Comparison of ENCODE assay signal across 16 mouse cellular contexts in the genomic region with DNA sequence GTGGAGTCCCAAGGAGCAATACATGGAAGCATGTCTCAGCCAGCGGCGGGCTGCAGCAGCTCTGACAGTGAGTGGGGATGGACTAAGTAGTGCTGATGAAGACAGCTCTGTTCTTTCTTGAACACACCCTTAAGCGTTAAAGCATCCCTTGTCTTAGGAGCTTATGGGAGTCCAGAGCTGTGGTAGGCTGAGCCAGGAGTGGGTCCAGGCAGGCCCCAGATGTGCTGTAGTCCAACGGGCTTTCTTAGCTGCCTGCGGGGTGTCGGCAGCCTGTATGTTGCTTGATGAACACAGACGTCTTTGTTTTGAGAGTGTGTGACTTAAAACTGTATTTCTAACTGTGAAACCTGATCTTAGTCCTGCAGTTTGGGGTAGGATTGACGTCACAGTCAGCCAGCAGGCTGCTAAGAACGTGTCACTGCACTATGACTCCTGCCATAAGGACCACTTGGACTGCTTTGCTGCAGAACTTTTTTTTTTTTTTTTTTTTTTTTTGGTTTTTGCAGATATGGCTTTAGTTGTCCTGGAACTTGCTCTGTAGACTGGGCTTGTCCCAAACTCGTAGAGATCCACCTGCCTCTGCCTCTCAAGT.
A peak's percentile ranks its signal among the peaks of the same experiment; 100 is the strongest.
DNase-seq lines count a peak whose midpoint lies in the region; ATAC-seq lines count a peak whose summit lies in the region.
"Had no signal": no experiment of that assay in that cellular context is flagged by ENCODE, and none has a peak within 500 bp of the region (broad histone marks: within the 10 kb centered on the region; RNA-seq: fewer than 3 reads in every experiment).

No protein-coding gene starts in this region.

- no peaks in the 10 kb centered on the region for H3K27me3 ChIP-seq in embryonic facial prominence, embryonic 14.5 days (replicated peaks; ENCODE audit: control insufficient read depth, insufficient read depth, low read length)
- no peaks in the 10 kb centered on the region for H3K27me3 ChIP-seq in hindbrain, embryonic 11.5 days (ENCODE audit: control insufficient read depth, insufficient read depth, low read length)
- H3K27me3 ChIP-seq in liver, embryonic 11.5 days (replicated peaks; ENCODE audit: control insufficient read depth, insufficient read depth, low read length) = no peaks in the 10 kb centered on the region
- H3K27me3 ChIP-seq: limb, embryonic 15.5 days; midbrain, embryonic 12.5 days had no signal

- H3K9me3 ChIP-seq in embryonic facial prominence, embryonic 14.5 days (ENCODE audit: control insufficient read depth, low read length) = no peaks in the 10 kb centered on the region
- no peaks in the 10 kb centered on the region for H3K9me3 ChIP-seq in hindbrain, embryonic 11.5 days (ENCODE audit: control insufficient read depth, low read length)
- no peaks in the 10 kb centered on the region for H3K9me3 ChIP-seq in liver, embryonic 11.5 days (ENCODE audit: control insufficient read depth, low read length)
- H3K9me3 ChIP-seq: heart, embryonic 10.5 days; limb, embryonic 15.5 days; midbrain, embryonic 12.5 days had no signal

- H3K4me1 ChIP-seq in embryonic facial prominence, embryonic 14.5 days (ENCODE audit: control insufficient read depth, insufficient read depth, low read length) = no peaks in the 10 kb centered on the region
- 0 out of 2 replicates have a peak, but pooled peaks cover 4% of the 10 kb centered on the region for H3K4me1 ChIP-seq in hindbrain, embryonic 11.5 days (replicated peaks; ENCODE audit: control insufficient read depth, insufficient read depth, low read length)
- H3K4me1 ChIP-seq in liver, embryonic 11.5 days (replicated peaks; ENCODE audit: control insufficient read depth, insufficient read depth, low read length) = no peaks in the 10 kb centered on the region
- H3K4me1 ChIP-seq: heart, embryonic 10.5 days had no signal

- H3K36me3 ChIP-seq in embryonic facial prominence, embryonic 14.5 days (ENCODE audit: control insufficient read depth, insufficient read depth, low read length) = 0 out of 2 replicates have a peak, but pooled peaks cover 22% of the 10 kb centered on the region
- H3K36me3 ChIP-seq in hindbrain, embryonic 11.5 days (ENCODE audit: control insufficient read depth, insufficient read depth, low read length) = no peaks in the 10 kb centered on the region
- peaks cover 17% of the 10 kb centered on the region; the same call in 1 of the 2 replicates for H3K36me3 ChIP-seq in liver, embryonic 11.5 days (ENCODE audit: control insufficient read depth, insufficient read depth, low read length)

- H3K27ac ChIP-seq in embryonic facial prominence, embryonic 14.5 days (replicated peaks; ENCODE audit: low read depth, low read length) = no peak overlapping the region
- no peak overlapping the region for H3K27ac ChIP-seq in hindbrain, embryonic 11.5 days (ENCODE audit: low read depth, low read length)
- H3K27ac ChIP-seq in liver, embryonic 11.5 days (ENCODE audit: low read depth, low read length) = no peak overlapping the region
- H3K27ac ChIP-seq: heart, embryonic 10.5 days; layer of hippocampus, adult 2 months; limb, embryonic 15.5 days; midbrain, embryonic 12.5 days; stomach, postnatal 0 days had no signal

- H3K4me3 ChIP-seq in embryonic facial prominence, embryonic 14.5 days (ENCODE audit: low read depth, low read length) = no peak overlapping the region
- H3K4me3 ChIP-seq in hindbrain, embryonic 11.5 days (ENCODE audit: low read depth, low read length) = no peak overlapping the region
- H3K4me3 ChIP-seq in liver, embryonic 11.5 days (ENCODE audit: low read depth, low read length) = no peak overlapping the region
- H3K4me3 ChIP-seq: heart, embryonic 10.5 days; layer of hippocampus, adult 2 months; limb, embryonic 15.5 days; midbrain, embryonic 12.5 days had no signal

- H3K9ac ChIP-seq in embryonic facial prominence, embryonic 14.5 days (ENCODE audit: low read depth, low read length) = no peak overlapping the region
- H3K9ac ChIP-seq in hindbrain, embryonic 11.5 days (ENCODE audit: low read depth, low read length) = no peak overlapping the region
- H3K9ac ChIP-seq in liver, embryonic 11.5 days (ENCODE audit: low read depth, low read length) = no peak overlapping the region
- H3K9ac ChIP-seq: limb, embryonic 15.5 days; lung, embryonic 14.5 days; midbrain, embryonic 12.5 days had no signal

- no peak overlapping the region for H3K4me2 ChIP-seq in embryonic facial prominence, embryonic 14.5 days (ENCODE audit: low read depth, low read length)
- H3K4me2 ChIP-seq in hindbrain, embryonic 11.5 days (replicated peaks; ENCODE audit: low read depth, low read length) = no peak overlapping the region
- no peak overlapping the region for H3K4me2 ChIP-seq in liver, embryonic 11.5 days
- H3K4me2 ChIP-seq: limb, embryonic 15.5 days; lung, embryonic 14.5 days; midbrain, embryonic 12.5 days had no signal

- 36% methylated on average over 10 of the region's 10 CpGs for WGBS in embryonic facial prominence, embryonic 14.5 days
- 65% methylated on average over 10 of the region's 10 CpGs for WGBS in hindbrain, embryonic 11.5 days
- WGBS in liver, embryonic 11.5 days = 85% methylated on average over 10 of the region's 10 CpGs

- peak; percentile 48 for DNase-seq in embryo, embryonic 11 days
- DNase-seq in embryonic facial prominence, embryonic 14.5 days (ENCODE audit: low spot score) = peak; percentile 17
- DNase-seq in hindbrain, embryonic 11.5 days (ENCODE audit: low spot score) = peak; percentile 23
- peak; percentile 55 for DNase-seq in mesoderm, embryonic 11.5 days (ENCODE audit: low read depth, low spot score)
- DNase-seq in layer of hippocampus, adult 9-11 months = no peak
- DNase-seq in left cerebral cortex, postnatal 36 days (ENCODE audit: low spot score in 2 of 2) = no peak
- no peak for DNase-seq in liver, embryonic 11.5 days (ENCODE audit: low spot score)
- DNase-seq in urinary bladder, postnatal 36 days (ENCODE audit: low spot score in 2 of 2) = no peak
- DNase-seq: cerebellum, adult 2 months; heart, postnatal 4 days; lung, embryonic 14.5 days had no signal

- intact Hi-C loops in left cerebral cortex, postnatal 36 days (cut with DNase I) = no loop called here

- ATAC-seq in embryonic facial prominence, embryonic 14.5 days (ENCODE audit: low read depth) = peak; percentile 60
- ATAC-seq in hindbrain, embryonic 11.5 days (ENCODE audit: low FRiP score) = no peak
- ATAC-seq in liver, embryonic 11.5 days (replicated peaks; ENCODE audit: low FRiP score) = no peak

Comparison
In these comparisons a context has a peak if more than half of its experiments do, and no peak if none do; other contexts are left out.
1. DNase-seq: peak in embryo, embryonic 11 days (single experiment), embryonic facial prominence, embryonic 14.5 days (single experiment), hindbrain, embryonic 11.5 days (single experiment) and mesoderm, embryonic 11.5 days (single experiment); none in layer of hippocampus, adult 9-11 months (single experiment), left cerebral cortex, postnatal 36 days (0 of 2), liver, embryonic 11.5 days (single experiment) and urinary bladder, postnatal 36 days (0 of 2).